Mouse (Mus musculus) cerebellum, adult 9-11 months (tissue): ENCODE measurements around the gene Syt15.
"Not testable (repeated sequence)": the region's sequence is repeated elsewhere in the genome, so short reads cannot be mapped to it uniquely, and the experiment has no call there.

ENCODE experiments used
- DNase-seq: peaks from one replicate; pipeline ENCODE4 v3.0.0; 2022

The Syt15 gene

GRCm38 (mm10) chr14:34228830-34229506, 9.6 kb downstream of the Syt15 start:
- no peak for DNase-seq

- DNase-seq = no peak
These were observed 12.9 kb downstream of the Syt15 start for GRCm38 (mm10) chr14:34232340-34232739.

GRCm38 (mm10) chr14:34232866-34233680, 13.7 kb downstream of the Syt15 start:
- DNase-seq = no peak

- no peak for DNase-seq
These were observed 14.5 kb downstream of the Syt15 start for GRCm38 (mm10) chr14:34233846-34234245.

GRCm38 (mm10) chr14:34234630-34235380, 15.4 kb downstream of the Syt15 start:
- DNase-seq = peak; percentile 72

- DNase-seq = no peak
These were observed 20.9 kb downstream of the Syt15 start for GRCm38 (mm10) chr14:34240263-34240662.

GRCm38 (mm10) chr14:34240676-34241075, 21.3 kb downstream of the Syt15 start:
- DNase-seq = no peak

- DNase-seq = no peak
These were observed 33.2 kb downstream of the Syt15 start for GRCm38 (mm10) chr14:34252470-34253145.

GRCm38 (mm10) chr14:34253261-34253660, 33.9 kb downstream of the Syt15 start:
- no peak for DNase-seq

GRCm38 (mm10) chr14:34258525-34258924, 39.1 kb downstream of the Syt15 start:
- not testable (repeated sequence) for DNase-seq

GRCm38 (mm10) chr14:34268046-34268445, 48.7 kb downstream of the Syt15 start:
- no peak for DNase-seq

GRCm38 (mm10) chr14:34273280-34273679, 53.9 kb downstream of the Syt15 start:
- DNase-seq = no peak

- DNase-seq = no peak
These were observed 54.7 kb downstream of the Syt15 start for GRCm38 (mm10) chr14:34274141-34274540.

GRCm38 (mm10) chr14:34275225-34275624, 55.8 kb downstream of the Syt15 start:
- DNase-seq = no peak

GRCm38 (mm10) chr14:34279726-34280125, 60.3 kb downstream of the Syt15 start:
- no peak for DNase-seq
